Mouse (Mus musculus): ENCODE measurements around the gene Pias4.

DNA sequence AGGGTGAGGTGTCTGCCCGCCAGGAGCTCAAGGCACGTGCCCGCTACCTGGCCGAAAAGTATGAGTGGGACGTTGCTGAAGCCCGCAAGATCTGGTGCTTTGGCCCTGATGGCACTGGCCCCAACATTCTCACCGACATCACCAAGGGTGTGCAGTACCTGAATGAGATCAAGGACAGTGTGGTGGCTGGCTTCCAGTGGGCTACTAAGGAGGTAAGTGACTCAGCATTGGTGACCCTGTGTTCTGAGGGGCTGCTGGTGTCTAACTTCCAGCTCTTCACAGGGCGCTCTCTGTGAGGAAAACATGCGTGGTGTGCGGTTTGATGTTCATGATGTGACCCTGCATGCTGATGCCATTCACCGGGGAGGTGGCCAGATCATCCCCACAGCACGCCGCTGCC is 13.2 kb upstream of the Pias4 start:
- TF ChIP-seq POLR2A (IDR thresholded peaks at IDR 0.05; ENCODE audit: extremely low read depth, insufficient read depth, low read length) (no peak), CTCF (IDR thresholded peaks at IDR 0.05; ENCODE audit: low read depth, low read length) (no peak)
